ENCODE assay signal across 27 mouse cellular contexts in the genomic region with DNA sequence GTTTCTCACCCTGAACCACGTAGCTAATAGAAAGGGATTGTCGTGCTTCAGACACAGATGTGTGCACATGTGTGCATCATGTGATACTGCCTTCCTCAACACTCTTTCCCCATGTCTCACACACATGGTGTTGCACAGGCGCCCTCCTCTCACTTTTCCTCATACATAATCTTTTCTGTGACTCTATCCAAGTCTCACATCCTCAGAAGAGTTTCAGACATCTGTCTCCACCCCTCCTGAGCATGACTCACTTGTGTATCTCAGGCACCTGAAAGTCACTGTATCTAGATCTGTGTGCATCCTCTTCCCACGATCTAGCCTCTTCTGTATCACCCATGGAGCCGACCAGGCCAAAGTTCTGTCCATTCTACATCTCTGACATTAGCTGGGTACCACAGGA.
"Had no signal": no experiment of that assay in that cellular context is flagged by ENCODE, and none has a peak within 500 bp of the region (broad histone marks: within the 10 kb centered on the region; RNA-seq: fewer than 3 reads in every experiment).

No protein-coding gene starts in this region.

- H3K4me1 ChIP-seq: heart, embryonic 10.5 days; hindbrain, embryonic 10.5 days; hindbrain, embryonic 12.5 days; intestine, embryonic 15.5 days; limb, embryonic 12.5 days had no signal

- H3K9ac ChIP-seq: heart, embryonic 12.5 days; hindbrain, embryonic 12.5 days; hindbrain, embryonic 14.5 days; intestine, embryonic 15.5 days; limb, embryonic 12.5 days; liver, embryonic 13.5 days; liver, embryonic 15.5 days had no signal

- DNase-seq: gastrocnemius, adult 2 months; gastrocnemius, postnatal 10 days; gastrocnemius, postnatal 25 days; heart, adult 2 months; heart, postnatal 10 days; heart, postnatal 4 days; kidney, adult 18-20 months; kidney, adult 8-10 months; kidney, postnatal 10 days; kidney, postnatal 25 days; kidney, postnatal 4 days; liver; liver, embryonic 13.5 days had no signal

- H3K4me3 ChIP-seq: gastrocnemius, adult 2 months; heart, adult 2 months; heart, embryonic 10.5 days; heart, embryonic 12.5 days; hindbrain, embryonic 10.5 days; hindbrain, embryonic 12.5 days; intestine, embryonic 15.5 days; layer of hippocampus, adult 2 months; left cerebral cortex, adult 2 months; limb, embryonic 12.5 days; liver, embryonic 13.5 days; liver, embryonic 15.5 days had no signal

- H3K4me2 ChIP-seq: heart, embryonic 12.5 days; hindbrain, embryonic 12.5 days; hindbrain, embryonic 14.5 days; intestine, embryonic 15.5 days; limb, embryonic 12.5 days; liver, embryonic 11.5 days; liver, embryonic 13.5 days; liver, embryonic 15.5 days had no signal

- H3K9me3 ChIP-seq: heart, embryonic 10.5 days; heart, embryonic 12.5 days; hindbrain, embryonic 10.5 days; hindbrain, embryonic 12.5 days; intestine, embryonic 15.5 days; limb, embryonic 12.5 days; liver, embryonic 13.5 days; liver, embryonic 15.5 days had no signal

- ATAC-seq: hindbrain, embryonic 16.5 days; inflammation-experienced regulatory T-cells, adult 6 months; intestine, embryonic 15.5 days; intestine, postnatal 0 days had no signal

- H3K27me3 ChIP-seq: heart, embryonic 12.5 days; hindbrain, embryonic 12.5 days; intestine, embryonic 15.5 days; limb, embryonic 12.5 days; liver, embryonic 13.5 days; liver, embryonic 15.5 days had no signal

- H3K27ac ChIP-seq: gastrocnemius, adult 2 months; heart, adult 2 months; heart, embryonic 10.5 days; hindbrain, embryonic 10.5 days; hindbrain, embryonic 12.5 days; hindbrain, embryonic 14.5 days; intestine, embryonic 15.5 days; layer of hippocampus, adult 2 months; left cerebral cortex, adult 2 months; limb, embryonic 12.5 days; liver, embryonic 13.5 days; liver, embryonic 15.5 days had no signal
